Mouse (Mus musculus): Measurements from ENCODE around the gene 5430419D17Rik.

DNA sequence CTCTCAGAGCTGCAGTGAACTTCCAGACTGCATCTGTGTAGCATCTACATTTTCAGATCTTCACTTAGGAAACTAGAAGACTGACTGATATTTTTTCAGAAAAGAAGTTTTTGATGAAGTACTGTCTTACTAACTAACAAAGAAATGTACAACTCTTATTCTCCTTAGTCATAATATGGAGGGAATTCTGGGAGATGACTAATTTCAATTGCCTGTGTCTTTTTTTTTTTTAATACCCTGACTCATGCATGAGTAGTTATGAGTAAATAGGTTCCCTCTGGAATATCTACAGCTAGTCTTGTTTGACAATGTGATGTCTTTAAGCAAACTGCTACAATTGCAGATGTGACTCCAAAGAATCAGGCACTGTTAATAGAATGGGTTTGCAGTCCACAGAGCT lies 61.9 kb downstream of the 5430419D17Rik start:
- TF ChIP-seq GABPA (IDR thresholded peaks at IDR 0.05; ENCODE audit: insufficient replicate concordance, low read depth, low read length) (no peak), TCF12 (IDR thresholded peaks at IDR 0.05; ENCODE audit: low read depth, low read length) (no peak), POLR2A (IDR thresholded peaks at IDR 0.05; ENCODE audit: low read depth, low read length) (no peak), KAT2A (IDR thresholded peaks at IDR 0.05; ENCODE audit: insufficient replicate concordance, low read length) (no peak), CTCF (conservative IDR thresholded peaks at IDR 0.05 in 1 of 2, IDR thresholded peaks at IDR 0.05 in 1 of 2; ENCODE audit: low read depth in 2 of 2, low read length in 2 of 2) (no peak), USF1 (IDR thresholded peaks at IDR 0.05; ENCODE audit: low read depth, low read length) (no peak), PAX5 (IDR thresholded peaks at IDR 0.05; ENCODE audit: low read length) (no peak), ZKSCAN1 (IDR thresholded peaks at IDR 0.05; ENCODE audit: borderline replicate concordance, low read depth, low read length) (no peak)
